Comparison of ENCODE assay signal across 8 mouse cellular contexts in genomic region chr11:119203423-119203822, GRCm38 (mm10). TPM values are rescaled to one million over a fixed set of nuclear protein-coding genes. Genes with fewer than 3 reads are reported as not detected.
A peak's percentile ranks its signal among the peaks of the same experiment; 100 is the strongest.
DNase-seq lines count a peak whose midpoint lies in the region; ATAC-seq and TF ChIP-seq lines count a peak whose summit lies in the region.

No protein-coding gene starts in this region.

- no peak overlapping the region for H3K9ac ChIP-seq in forebrain, embryonic 11.5 days (ENCODE audit: low read length)
- H3K9ac ChIP-seq in forebrain, embryonic 15.5 days (replicated peaks) = no peak overlapping the region
- no peak overlapping the region for H3K9ac ChIP-seq in intestine, embryonic 14.5 days (ENCODE audit: low read length)

- no peak for ATAC-seq in forebrain, embryonic 11.5 days (replicated peaks; ENCODE audit: low FRiP score)
- ATAC-seq in forebrain, embryonic 15.5 days (replicated peaks) = no peak
- ATAC-seq in intestine, embryonic 14.5 days (replicated peaks; ENCODE audit: low FRiP score, low TSS enrichment, low read depth) = no peak; the same call in 1 of the 2 replicates

- peak; percentile 57; the same call in 1 of the 2 replicates for TF ChIP-seq CTCF in spleen, adult 2 months (IDR thresholded peaks at IDR 0.05; ENCODE audit: extremely low read depth, insufficient read depth, insufficient read length, insufficient replicate concordance)

- no peak overlapping the region for H3K4me2 ChIP-seq in forebrain, embryonic 11.5 days (ENCODE audit: low read depth, low read length, severe bottlenecking)
- H3K4me2 ChIP-seq in forebrain, embryonic 15.5 days (replicated peaks) = no peak overlapping the region
- no peak overlapping the region for H3K4me2 ChIP-seq in intestine, embryonic 14.5 days (ENCODE audit: low read length)
- no peak overlapping the region for H3K4me2 ChIP-seq in myocyte (ENCODE audit: low read depth)

- 43% methylated on average over 5 of the region's 5 CpGs for WGBS in forebrain, embryonic 11.5 days
- 49% methylated on average over 5 of the region's 5 CpGs for WGBS in forebrain, embryonic 15.5 days
- 44% methylated on average over 5 of the region's 5 CpGs for WGBS in spleen, adult 2 months
- 53% methylated on average over 5 of the region's 5 CpGs for WGBS in intestine, embryonic 14.5 days

- no peaks in the 10 kb centered on the region for H3K79me2 ChIP-seq in myocyte (ENCODE audit: control insufficient read depth, insufficient read depth)

- no peak overlapping the region for H3K4me3 ChIP-seq in forebrain, embryonic 11.5 days (ENCODE audit: low read depth, low read length)
- H3K4me3 ChIP-seq in forebrain, embryonic 15.5 days = no peak overlapping the region
- no peak overlapping the region for H3K4me3 ChIP-seq in spleen, adult 2 months (ENCODE audit: extremely low read depth, insufficient read depth, insufficient read length)
- H3K4me3 ChIP-seq in intestine, embryonic 14.5 days (ENCODE audit: low read depth, low read length) = no peak overlapping the region
- no peak overlapping the region for H3K4me3 ChIP-seq in myocyte

- H3K27me3 ChIP-seq in forebrain, embryonic 11.5 days (ENCODE audit: control insufficient read depth, insufficient read depth, low read length) = no peaks in the 10 kb centered on the region
- H3K27me3 ChIP-seq in forebrain, embryonic 15.5 days = no peaks in the 10 kb centered on the region
- H3K27me3 ChIP-seq in spleen, adult 2 months (ENCODE audit: control insufficient read depth, insufficient read depth, low read length) = no peaks in the 10 kb centered on the region
- H3K27me3 ChIP-seq in intestine, embryonic 14.5 days (replicated peaks; ENCODE audit: control insufficient read depth, insufficient read depth, low read length) = no peaks in the 10 kb centered on the region
- no peaks in the 10 kb centered on the region for H3K27me3 ChIP-seq in myocyte (ENCODE audit: control insufficient read depth, insufficient read depth, insufficient read length)

- no peak for TF ChIP-seq POLR2A in spleen, adult 2 months (IDR thresholded peaks at IDR 0.05; ENCODE audit: low read depth, low read length)
- no peak for TF ChIP-seq POLR2A in myocyte (IDR thresholded peaks at IDR 0.05; ENCODE audit: insufficient read length, low read depth)

- no peaks in the 10 kb centered on the region for H3K4me1 ChIP-seq in forebrain, embryonic 11.5 days (replicated peaks; ENCODE audit: control insufficient read depth, insufficient read depth, low read length)
- H3K4me1 ChIP-seq in forebrain, embryonic 15.5 days = peaks cover 14% of the 10 kb centered on the region
- H3K4me1 ChIP-seq in spleen, adult 2 months (ENCODE audit: control insufficient read depth, insufficient read depth, insufficient read length) = no peaks in the 10 kb centered on the region
- H3K4me1 ChIP-seq in intestine, embryonic 14.5 days (replicated peaks; ENCODE audit: control insufficient read depth, insufficient read depth, low read length) = peaks cover 4% of the 10 kb centered on the region

- no peak overlapping the region for H3K27ac ChIP-seq in forebrain, embryonic 11.5 days (ENCODE audit: low read depth, low read length)
- no peak overlapping the region for H3K27ac ChIP-seq in forebrain, embryonic 15.5 days (replicated peaks)
- H3K27ac ChIP-seq in spleen, adult 2 months (ENCODE audit: insufficient read depth, low read length) = no peak overlapping the region
- no peak overlapping the region for H3K27ac ChIP-seq in intestine, embryonic 14.5 days (ENCODE audit: low read depth)

- peaks cover 4% of the 10 kb centered on the region; the same call in 1 of the 2 replicates for H3K36me3 ChIP-seq in forebrain, embryonic 11.5 days (ENCODE audit: control insufficient read depth, insufficient read depth, low read length)
- peaks cover 18% of the 10 kb centered on the region for H3K36me3 ChIP-seq in forebrain, embryonic 15.5 days
- H3K36me3 ChIP-seq in spleen, adult 2 months (ENCODE audit: control insufficient read depth, insufficient read depth, low read length) = no peaks in the 10 kb centered on the region
- peaks cover 30% of the 10 kb centered on the region for H3K36me3 ChIP-seq in intestine, embryonic 14.5 days (ENCODE audit: control insufficient read depth, insufficient read depth, low read length)
- no peaks in the 10 kb centered on the region for H3K36me3 ChIP-seq in myocyte (ENCODE audit: control insufficient read depth, insufficient read depth)

- DNase-seq in forebrain, embryonic 11.5 days (ENCODE audit: low spot score) = peak; percentile 75
- no peak for DNase-seq in spleen, adult 2 months (ENCODE audit: low read depth in 1 of 2, low spot score in 2 of 2)
- DNase-seq in spleen, adult 18-20 months = no peak
- peak; percentile 78 for DNase-seq in intestine, embryonic 14.5 days (ENCODE audit: low spot score)
- DNase-seq in ovary, postnatal 14 days (ENCODE audit: low spot score) = no peak
- no peak for DNase-seq in frontal cortex, postnatal 25 days (ENCODE audit: low spot score in 2 of 2)

- no peak overlapping the region for H3ac ChIP-seq in myocyte (ENCODE audit: control insufficient read depth, insufficient read length)

- H3K9me3 ChIP-seq in forebrain, embryonic 11.5 days (ENCODE audit: control insufficient read depth, low read length) = no peaks in the 10 kb centered on the region; the same call in 1 of the 2 replicates
- no peaks in the 10 kb centered on the region for H3K9me3 ChIP-seq in forebrain, embryonic 15.5 days
- 0 out of 2 replicates have a peak, but pooled peaks cover 4% of the 10 kb centered on the region for H3K9me3 ChIP-seq in intestine, embryonic 14.5 days (ENCODE audit: control insufficient read depth, low read length)

TF ChIP-seq in myocyte, 11 proteins besides CTCF, POLR2A, EP300 and RAD21:
- TF ChIP-seq E2F4 (IDR thresholded peaks at IDR 0.05; ENCODE audit: insufficient read depth) (no peak), SRF (IDR thresholded peaks at IDR 0.05; ENCODE audit: control insufficient read depth, insufficient read length, low read depth) (peak; percentile 8)

RNA-seq across cellular contexts. Expression of gene Tbc1d16, which starts 24.9 kb away (rescaled TPM):
- 20.4 and 20.8 TPM in 2 replicates for polyA plus RNA-seq in forebrain, embryonic 11.5 days (2014; fragmentation: Nextera tagmentation; extraction: Ambion mirVana)
- 52.4 and 54.6 TPM in 2 replicates for polyA plus RNA-seq in forebrain, embryonic 15.5 days (2015; fragmentation: Nextera tagmentation; extraction: Ambion mirVana)
- polyA plus RNA-seq in spleen, adult 2 months (2012; rRNA removed) = 3.9 and 4.6 TPM in 2 replicates
- 12.2 and 13.0 TPM in 2 replicates for polyA plus RNA-seq in intestine, embryonic 14.5 days (2014; fragmentation: Nextera tagmentation; extraction: Ambion mirVana)
- 8.5 TPM for polyA plus RNA-seq in myocyte (2012; fragmentation: generic; extraction: Trizol)

RNA-seq across cellular contexts. Expression of gene Ccdc40, which starts 24.9 kb away (rescaled TPM):
- polyA plus RNA-seq in forebrain, embryonic 11.5 days (2014; fragmentation: Nextera tagmentation; extraction: Ambion mirVana) = 19.5 and 22.1 TPM in 2 replicates
- polyA plus RNA-seq in forebrain, embryonic 15.5 days (2015; fragmentation: Nextera tagmentation; extraction: Ambion mirVana) = 12.9 and 13.7 TPM in 2 replicates
- polyA plus RNA-seq in spleen, adult 2 months (2012; rRNA removed) = 0.47 TPM in 2 replicates
- polyA plus RNA-seq in intestine, embryonic 14.5 days (2014; fragmentation: Nextera tagmentation; extraction: Ambion mirVana) = 4.0 and 5.1 TPM in 2 replicates
- 0.07 TPM for polyA plus RNA-seq in myocyte (2012; fragmentation: generic; extraction: Trizol)

Comparison
In these comparisons a context has a peak if more than half of its experiments do, and no peak if none do; other contexts are left out.
1. DNase-seq: peak in forebrain, embryonic 11.5 days (single experiment) and intestine, embryonic 14.5 days (single experiment); none in spleen, adult 2 months (0 of 2), spleen, adult 18-20 months (0 of 2), ovary, postnatal 14 days (single experiment) and frontal cortex, postnatal 25 days (0 of 2).